Mouse (Mus musculus): ENCODE data around the gene Lrmda. TPM values are rescaled to one million over a fixed set of nuclear protein-coding genes. Genes with fewer than 3 reads are reported as not detected.

Gene Lrmda
- total and polyA plus RNA-seq, 2 experiments from 2014 or later = 0.18 TPM; not detected in 1

DNA sequence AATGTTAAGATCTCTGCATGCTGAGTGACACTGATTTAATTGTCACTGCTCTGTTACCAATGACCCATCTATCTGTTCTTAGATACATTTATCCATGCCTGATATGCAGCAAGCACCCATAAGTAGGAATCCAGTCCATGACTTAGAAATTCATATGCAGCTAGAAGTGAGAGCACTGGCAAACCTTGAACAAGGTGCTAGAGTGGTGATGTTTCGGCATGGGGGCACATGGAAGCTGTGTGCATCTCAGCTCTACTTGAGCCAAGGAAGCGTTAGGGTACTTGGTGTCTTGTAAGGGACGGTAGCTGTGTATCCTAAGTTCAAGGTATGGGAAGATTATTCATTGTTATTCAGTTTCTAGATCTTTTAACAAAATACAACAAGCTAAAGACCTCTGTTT, 896.0 kb downstream of the Lrmda start:
- no peak for TF ChIP-seq CTCF (IDR thresholded peaks at IDR 0.05; ENCODE audit: low read depth)
- Histone ChIP-seq H3K36me3 (ENCODE audit: insufficient read depth) (no peaks in the 10 kb centered on the region), H3K4me1 (ENCODE audit: insufficient read depth) (0 out of 2 replicates have a peak, but pooled peaks cover 5% of the 10 kb centered on the region), H3K27me3 (ENCODE audit: insufficient read depth, low read length) (no peaks in the 10 kb centered on the region), H3K27ac (ENCODE audit: low read depth, low read length) (no peak overlapping the region), H3K9ac (no peak overlapping the region), H3K4me2 (ENCODE audit: low read depth) (no peak overlapping the region), H3K4me3 (ENCODE audit: low read depth, low read length) (no peak overlapping the region), H3K9me3 (ENCODE audit: low read length) (no peaks in the 10 kb centered on the region)
- ATAC-seq (no peak), DNase-seq (no peak)
- WGBS = 95% methylated on average over 3 of the region's 3 CpGs

DNA sequence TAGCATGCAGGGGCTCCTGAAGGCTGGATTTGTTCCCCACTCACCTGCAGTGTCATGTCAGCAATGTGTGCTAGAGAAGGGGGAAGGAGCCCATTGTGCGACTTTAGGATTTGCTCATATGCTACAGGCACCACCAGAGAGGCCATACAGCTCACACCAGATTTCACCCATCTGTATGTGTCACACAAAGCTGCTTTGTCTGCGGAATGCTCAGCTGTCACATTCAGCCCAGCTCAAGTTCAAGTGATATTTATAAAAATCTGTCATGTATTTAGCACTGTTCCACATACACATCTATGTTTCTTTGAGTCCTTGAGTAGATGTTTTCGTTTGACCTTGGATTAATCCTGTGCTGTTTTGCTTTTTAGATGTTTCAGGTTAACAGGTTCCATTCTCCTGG, 899.0 kb downstream of the Lrmda start:
- Histone ChIP-seq H3K9ac (no peak overlapping the region), H3K27ac (ENCODE audit: low read depth, low read length) (no peak overlapping the region), H3K4me1 (ENCODE audit: insufficient read depth) (0 out of 2 replicates have a peak, but pooled peaks cover 5% of the 10 kb centered on the region), H3K36me3 (ENCODE audit: insufficient read depth) (no peaks in the 10 kb centered on the region), H3K4me3 (ENCODE audit: low read depth, low read length) (no peak overlapping the region), H3K9me3 (ENCODE audit: low read length) (no peaks in the 10 kb centered on the region), H3K4me2 (ENCODE audit: low read depth) (no peak overlapping the region), H3K27me3 (ENCODE audit: insufficient read depth, low read length) (no peaks in the 10 kb centered on the region)
- TF ChIP-seq CTCF (IDR thresholded peaks at IDR 0.05; ENCODE audit: low read depth) = no peak
- ATAC-seq = peak; percentile 27; the same call in 1 of the 2 replicates
- DNase-seq = no peak
- WGBS = 83% methylated on average over 3 of the region's 3 CpGs

DNA sequence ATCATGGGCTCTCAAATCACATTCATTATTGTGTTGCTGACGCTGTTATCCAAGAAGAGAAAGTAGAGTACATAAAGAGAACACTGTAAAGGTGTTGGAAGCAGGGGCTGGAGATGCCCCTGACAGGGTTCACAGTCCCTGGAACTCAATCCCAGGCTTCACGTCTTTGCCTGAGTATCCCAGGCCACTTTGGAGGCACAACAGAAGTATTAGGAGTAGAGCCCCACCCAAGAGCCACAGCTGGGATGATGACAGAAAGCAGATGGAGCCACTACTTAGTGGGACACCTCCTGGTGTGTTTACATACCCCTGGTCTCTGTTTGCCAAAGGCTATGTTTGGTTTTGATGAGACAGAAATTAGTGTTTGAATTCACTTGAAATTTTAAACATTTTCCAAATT, 899.4 kb downstream of the Lrmda start:
- H3K27me3 ChIP-seq (ENCODE audit: insufficient read depth, low read length) = no peaks in the 10 kb centered on the region
- no peaks in the 10 kb centered on the region for H3K9me3 ChIP-seq (ENCODE audit: low read length)
- 66% methylated on average over 2 of the region's 2 CpGs for WGBS
- no peak overlapping the region for H3K9ac ChIP-seq
- ATAC-seq = no peak
- H3K36me3 ChIP-seq (ENCODE audit: insufficient read depth) = no peaks in the 10 kb centered on the region
- H3K27ac ChIP-seq (ENCODE audit: low read depth, low read length) = no peak overlapping the region
- H3K4me2 ChIP-seq (ENCODE audit: low read depth) = no peak overlapping the region
- no peak for DNase-seq
- 0 out of 2 replicates have a peak, but pooled peaks cover 5% of the 10 kb centered on the region for H3K4me1 ChIP-seq (ENCODE audit: insufficient read depth)
- TF ChIP-seq CTCF (IDR thresholded peaks at IDR 0.05; ENCODE audit: low read depth) = no peak
- H3K4me3 ChIP-seq (ENCODE audit: low read depth, low read length) = no peak overlapping the region

DNA sequence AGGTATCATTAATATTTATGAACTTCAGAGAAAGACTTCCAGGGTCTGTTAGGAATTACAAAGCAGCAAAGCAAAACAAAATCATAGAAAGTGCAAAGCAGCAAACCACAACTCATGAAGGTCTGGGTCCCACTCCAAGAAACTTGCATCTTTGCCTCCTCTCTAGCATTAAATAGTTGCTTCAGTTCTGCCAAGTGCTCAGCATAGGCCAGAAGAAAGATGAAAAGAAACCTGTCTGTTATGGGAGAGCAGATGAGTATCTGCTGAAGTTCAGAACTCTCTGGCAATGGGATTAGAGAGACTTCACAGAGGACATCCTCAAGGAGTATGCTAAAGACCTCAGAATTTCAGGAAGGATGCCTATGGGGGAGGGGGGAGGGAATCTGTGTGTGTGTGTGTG, 901.6 kb downstream of the Lrmda start:
- Histone ChIP-seq H3K9me3 (ENCODE audit: low read length) (no peaks in the 10 kb centered on the region), H3K4me2 (ENCODE audit: low read depth) (no peak overlapping the region), H3K36me3 (ENCODE audit: insufficient read depth) (no peaks in the 10 kb centered on the region), H3K27me3 (ENCODE audit: insufficient read depth, low read length) (no peaks in the 10 kb centered on the region), H3K4me1 (ENCODE audit: insufficient read depth) (0 out of 2 replicates have a peak, but pooled peaks cover 5% of the 10 kb centered on the region), H3K4me3 (ENCODE audit: low read depth, low read length) (no peak overlapping the region), H3K27ac (ENCODE audit: low read depth, low read length) (no peak overlapping the region), H3K9ac (no peak overlapping the region)
- DNase-seq (no peak), ATAC-seq (no peak)
- no peak for TF ChIP-seq CTCF (IDR thresholded peaks at IDR 0.05; ENCODE audit: low read depth)

DNA sequence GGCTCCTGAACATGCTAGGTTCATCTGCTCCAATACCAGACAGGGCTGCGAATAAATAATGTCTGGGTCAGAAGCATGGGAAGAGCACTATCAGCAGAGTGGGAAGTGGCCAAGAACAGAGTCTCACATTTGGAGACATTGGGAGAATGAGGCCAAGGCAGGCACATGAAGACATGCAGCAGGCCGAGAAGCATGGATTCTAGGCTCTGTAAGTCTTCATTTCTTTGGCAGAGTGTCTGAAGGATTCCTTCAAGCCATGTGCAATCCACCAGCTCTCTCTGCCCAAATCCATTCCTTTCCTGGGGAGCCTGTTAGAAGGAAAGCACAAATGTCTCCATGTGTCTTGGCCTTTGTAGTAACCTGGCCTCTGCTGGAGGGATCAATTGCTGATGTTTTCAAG, 902.3 kb downstream of the Lrmda start:
- H3K27ac ChIP-seq (ENCODE audit: low read depth, low read length) = no peak overlapping the region
- ATAC-seq (no peak), DNase-seq (no peak)
- no peak overlapping the region for H3K4me2 ChIP-seq (ENCODE audit: low read depth)
- no peaks in the 10 kb centered on the region for H3K27me3 ChIP-seq (ENCODE audit: insufficient read depth, low read length)
- WGBS = 89% methylated on average over 2 of the region's 2 CpGs
- no peaks in the 10 kb centered on the region for H3K36me3 ChIP-seq (ENCODE audit: insufficient read depth)
- no peaks in the 10 kb centered on the region for H3K9me3 ChIP-seq (ENCODE audit: low read length)
- no peak overlapping the region for H3K4me3 ChIP-seq (ENCODE audit: low read depth, low read length)
- H3K9ac ChIP-seq = no peak overlapping the region
- 0 out of 2 replicates have a peak, but pooled peaks cover 5% of the 10 kb centered on the region for H3K4me1 ChIP-seq (ENCODE audit: insufficient read depth)
- TF ChIP-seq CTCF (IDR thresholded peaks at IDR 0.05; ENCODE audit: low read depth) = no peak

DNA sequence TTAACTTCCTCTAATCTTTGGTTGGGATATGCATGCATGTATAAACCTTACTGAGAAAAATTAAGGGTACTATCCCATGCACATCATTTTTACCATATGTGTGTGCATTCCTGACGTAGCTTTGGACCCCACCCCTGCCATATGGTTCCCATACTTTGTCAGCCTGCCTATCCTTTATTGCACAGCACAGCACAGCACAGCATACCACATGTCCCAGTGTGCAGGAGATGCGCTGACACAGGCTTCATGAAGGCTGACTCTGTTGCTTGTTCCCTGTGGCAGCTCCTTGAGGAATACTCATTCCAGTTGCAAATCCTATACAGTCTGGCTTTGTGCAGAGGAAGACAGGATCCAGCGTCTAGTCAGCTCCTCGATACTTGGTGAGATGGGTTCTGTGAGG, 903.1 kb downstream of the Lrmda start:
- H3K27me3 ChIP-seq (ENCODE audit: insufficient read depth, low read length) = no peaks in the 10 kb centered on the region
- 0 out of 2 replicates have a peak, but pooled peaks cover 5% of the 10 kb centered on the region for H3K4me1 ChIP-seq (ENCODE audit: insufficient read depth)
- H3K36me3 ChIP-seq (ENCODE audit: insufficient read depth) = no peaks in the 10 kb centered on the region
- no peak for DNase-seq
- no peak overlapping the region for H3K4me3 ChIP-seq (ENCODE audit: low read depth, low read length)
- no peak overlapping the region for H3K9ac ChIP-seq
- H3K27ac ChIP-seq (ENCODE audit: low read depth, low read length) = no peak overlapping the region
- no peak overlapping the region for H3K4me2 ChIP-seq (ENCODE audit: low read depth)
- TF ChIP-seq CTCF (IDR thresholded peaks at IDR 0.05; ENCODE audit: low read depth) = no peak
- no peak; the same call in 1 of the 2 replicates for ATAC-seq
- no peaks in the 10 kb centered on the region for H3K9me3 ChIP-seq (ENCODE audit: low read length)
- 80% methylated on average over 4 of the region's 4 CpGs for WGBS

DNA sequence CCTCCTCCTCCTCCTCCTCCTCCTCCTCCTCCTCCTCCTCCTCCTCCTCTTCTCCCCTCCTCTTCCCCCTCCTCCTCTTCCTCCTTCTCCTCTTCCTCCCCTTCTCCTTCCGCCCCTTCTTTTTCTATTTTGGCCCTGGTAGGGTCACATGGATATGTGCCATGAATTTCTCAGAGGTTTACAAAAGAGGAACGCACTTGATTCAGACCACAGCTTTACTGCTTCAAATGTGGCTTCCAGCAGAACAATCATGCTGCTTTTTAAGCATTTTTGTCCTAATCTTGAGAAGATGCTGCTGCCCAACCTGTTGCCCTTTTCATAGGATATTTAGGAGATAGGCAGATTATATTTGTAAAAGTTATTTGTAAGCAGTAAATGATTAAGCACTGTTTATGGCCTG, 903.7 kb downstream of the Lrmda start:
- 0 out of 2 replicates have a peak, but pooled peaks cover 5% of the 10 kb centered on the region for H3K4me1 ChIP-seq (ENCODE audit: insufficient read depth)
- 58% methylated on average over 2 of the region's 2 CpGs for WGBS

More for the DNA sequence above, 903.7 kb downstream of the Lrmda start:
- ATAC-seq (no peak), DNase-seq (no peak)
- Histone ChIP-seq H3K36me3 (ENCODE audit: insufficient read depth) (no peaks in the 10 kb centered on the region), H3K4me2 (ENCODE audit: low read depth) (no peak overlapping the region), H3K9me3 (ENCODE audit: low read length) (no peaks in the 10 kb centered on the region), H3K9ac (no peak overlapping the region), H3K27ac (ENCODE audit: low read depth, low read length) (no peak overlapping the region), H3K4me3 (ENCODE audit: low read depth, low read length) (no peak overlapping the region), H3K27me3 (ENCODE audit: insufficient read depth, low read length) (no peaks in the 10 kb centered on the region)
- TF ChIP-seq CTCF (IDR thresholded peaks at IDR 0.05; ENCODE audit: low read depth) = no peak
